23 mouse cellular contexts compared by ENCODE assay signal in the genomic region with DNA sequence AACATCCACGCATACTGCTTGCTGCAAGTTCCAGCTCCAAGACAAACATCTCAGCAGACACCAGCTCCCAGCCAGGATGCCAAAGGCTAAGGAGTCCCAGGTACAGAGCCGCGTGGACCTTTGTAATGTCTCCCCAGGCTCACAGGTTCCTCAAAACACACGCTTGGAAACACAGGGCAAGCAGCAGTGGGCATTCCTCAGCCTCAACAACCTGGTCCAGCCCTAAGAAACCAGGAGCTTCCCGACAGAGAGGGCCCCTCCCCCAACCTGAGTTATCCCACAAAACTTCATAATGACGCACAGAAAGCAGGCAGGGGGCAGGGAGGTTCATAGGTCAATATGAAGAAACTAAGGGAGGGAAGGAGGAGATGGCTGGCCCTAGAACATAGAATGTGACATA.
A peak's percentile ranks its signal among the peaks of the same experiment; 100 is the strongest.
DNase-seq lines count a peak whose midpoint lies in the region; ATAC-seq lines count a peak whose summit lies in the region.
"Had no signal": no experiment of that assay in that cellular context is flagged by ENCODE, and none has a peak within 500 bp of the region (broad histone marks: within the 10 kb centered on the region; RNA-seq: fewer than 3 reads in every experiment).

No protein-coding gene starts in this region.

- no peaks in the 10 kb centered on the region for H3K9me3 ChIP-seq in hindbrain, embryonic 15.5 days
- no peaks in the 10 kb centered on the region for H3K9me3 ChIP-seq in hindbrain, embryonic 16.5 days (ENCODE audit: control insufficient read depth, low read length)
- no peaks in the 10 kb centered on the region for H3K9me3 ChIP-seq in forebrain, embryonic 15.5 days
- H3K9me3 ChIP-seq: embryonic facial prominence, embryonic 15.5 days; G1E; heart, embryonic 15.5 days; limb, embryonic 12.5 days; liver, embryonic 13.5 days; neural tube, embryonic 12.5 days had no signal

- no peak overlapping the region for H3K4me3 ChIP-seq in hindbrain, embryonic 15.5 days
- no peak overlapping the region for H3K4me3 ChIP-seq in hindbrain, embryonic 16.5 days (ENCODE audit: low read length)
- no peak overlapping the region for H3K4me3 ChIP-seq in forebrain, embryonic 15.5 days
- H3K4me3 ChIP-seq: embryonic facial prominence, embryonic 15.5 days; heart, embryonic 15.5 days; limb, embryonic 12.5 days; liver, embryonic 13.5 days; neural tube, embryonic 12.5 days had no signal

- H3K4me2 ChIP-seq in hindbrain, embryonic 15.5 days, result no peak overlapping the region
- H3K4me2 ChIP-seq in hindbrain, embryonic 16.5 days (ENCODE audit: low read length), result no peak overlapping the region
- no peak overlapping the region for H3K4me2 ChIP-seq in forebrain, embryonic 15.5 days (replicated peaks)
- H3K4me2 ChIP-seq: embryonic facial prominence, embryonic 15.5 days; heart, embryonic 15.5 days; limb, embryonic 12.5 days; liver, embryonic 13.5 days; neural tube, embryonic 12.5 days had no signal

- no peaks in the 10 kb centered on the region for H3K36me3 ChIP-seq in hindbrain, embryonic 15.5 days
- H3K36me3 ChIP-seq in hindbrain, embryonic 16.5 days (ENCODE audit: control insufficient read depth, insufficient read depth, low read length), result no peaks in the 10 kb centered on the region
- H3K36me3 ChIP-seq in forebrain, embryonic 15.5 days, result no peaks in the 10 kb centered on the region
- H3K36me3 ChIP-seq: embryonic facial prominence, embryonic 15.5 days; G1E; heart, embryonic 15.5 days; neural tube, embryonic 12.5 days had no signal

- peak overlapping the region; percentile 60 for H3K27ac ChIP-seq in hindbrain, embryonic 15.5 days (replicated peaks)
- H3K27ac ChIP-seq in hindbrain, embryonic 16.5 days (ENCODE audit: low read depth, low read length), result no peak overlapping the region
- no peak overlapping the region for H3K27ac ChIP-seq in forebrain, embryonic 15.5 days (replicated peaks)
- H3K27ac ChIP-seq: embryonic facial prominence, embryonic 15.5 days; heart, embryonic 15.5 days; kidney, postnatal 0 days; limb, embryonic 12.5 days; liver, embryonic 13.5 days; neural tube, embryonic 12.5 days had no signal

- H3K4me1 ChIP-seq in hindbrain, embryonic 15.5 days (replicated peaks), result peaks cover 42% of the 10 kb centered on the region
- peaks cover 18% of the 10 kb centered on the region for H3K4me1 ChIP-seq in hindbrain, embryonic 16.5 days (ENCODE audit: control insufficient read depth, insufficient read depth, low read depth, low read length)
- H3K4me1 ChIP-seq in forebrain, embryonic 15.5 days, result peaks cover 5% of the 10 kb centered on the region

- H3K27me3 ChIP-seq in hindbrain, embryonic 15.5 days, result no peaks in the 10 kb centered on the region
- no peaks in the 10 kb centered on the region for H3K27me3 ChIP-seq in hindbrain, embryonic 16.5 days (replicated peaks; ENCODE audit: control insufficient read depth, insufficient read depth, low read length)
- no peaks in the 10 kb centered on the region for H3K27me3 ChIP-seq in forebrain, embryonic 15.5 days
- H3K27me3 ChIP-seq: embryonic facial prominence, embryonic 15.5 days; heart, embryonic 15.5 days; limb, embryonic 12.5 days; liver, embryonic 13.5 days; neural tube, embryonic 12.5 days had no signal

- peak; percentile 35 to 58 for DNase-seq in kidney, postnatal 36 days
- no peak for DNase-seq in kidney, postnatal 10 days
- DNase-seq in ES-CJ7 (ENCODE audit: low read depth, low spot score) (peak; percentile 47), ZHBTc4 (ENCODE audit: low read depth, low spot score) (peak; percentile 73)
- no peak for DNase-seq in right cerebral cortex, postnatal 25 days
- DNase-seq: adrenal gland, postnatal 14 days; cerebellum, adult 9-10 months; heart, postnatal 36 days; liver, embryonic 13.5 days; lung, adult 2 months; lung, postnatal 14 days; thymus, adult 2 months; thymus, postnatal 4 days had no signal

- WGBS in hindbrain, embryonic 15.5 days, result 60% methylated on average over 6 of the region's 6 CpGs
- 67% methylated on average over 6 of the region's 6 CpGs for WGBS in hindbrain, embryonic 16.5 days
- 65% methylated on average over 6 of the region's 6 CpGs for WGBS in forebrain, embryonic 15.5 days

- no peak overlapping the region for H3K9ac ChIP-seq in hindbrain, embryonic 15.5 days
- H3K9ac ChIP-seq in hindbrain, embryonic 16.5 days (ENCODE audit: low read depth, low read length), result no peak overlapping the region
- H3K9ac ChIP-seq in forebrain, embryonic 15.5 days (replicated peaks), result no peak overlapping the region
- H3K9ac ChIP-seq: embryonic facial prominence, embryonic 15.5 days; heart, embryonic 15.5 days; limb, embryonic 12.5 days; liver, embryonic 13.5 days; neural tube, embryonic 12.5 days had no signal

- ATAC-seq in hindbrain, embryonic 15.5 days (ENCODE audit: low FRiP score, low read depth), result no peak
- no peak for ATAC-seq in hindbrain, embryonic 16.5 days
- no peak for ATAC-seq in forebrain, embryonic 15.5 days (replicated peaks)
- ATAC-seq: forebrain, embryonic 14.5 days had no signal

Comparison
In these comparisons a context has a peak if more than half of its experiments do, and no peak if none do; other contexts are left out.
1. DNase-seq: peak in kidney, postnatal 36 days (2 of 2), ES-CJ7 (single experiment) and ZHBTc4 (single experiment); none in kidney, postnatal 10 days (single experiment) and right cerebral cortex, postnatal 25 days (single experiment).